Mouse (Mus musculus): ENCODE measurements at regions not wholly inside any gene's neighbourhood (a gene's known extent, or its start where the extent isn't known, plus 50 kb on each side); places are given as distances from the start of the nearest gene placed in this dataset.

GRCm38 (mm10) chr13:84565644-84566532, 343.8 kb downstream of the Tmem161b start:
- no peak for DNase-seq (ENCODE audit: low spot score in 2 of 2)

GRCm38 (mm10) chr13:84566533-84566832, 344.4 kb downstream of the Tmem161b start:
- DNase-seq (ENCODE audit: low spot score in 2 of 2) = no peak

GRCm38 (mm10) chr13:84569371-84569770, 347.3 kb downstream of the Tmem161b start:
- no peak for DNase-seq (ENCODE audit: low spot score in 2 of 2)

GRCm38 (mm10) chr13:84570206-84570605, 348.1 kb downstream of the Tmem161b start:
- DNase-seq (ENCODE audit: low spot score in 2 of 2) = no peak

- no peak for DNase-seq (ENCODE audit: low spot score in 2 of 2)
Measured at GRCm38 (mm10) chr13:84570984-84571844, 349.1 kb downstream of the Tmem161b start.

- no peak for DNase-seq (ENCODE audit: low spot score in 2 of 2)
Measured at GRCm38 (mm10) chr13:84571845-84572193, 349.7 kb downstream of the Tmem161b start.

- DNase-seq (ENCODE audit: low spot score in 2 of 2) = no peak
Measured at GRCm38 (mm10) chr13:84572231-84572630, 350.1 kb downstream of the Tmem161b start.

GRCm38 (mm10) chr13:84596585-84597142, 374.6 kb downstream of the Tmem161b start:
- no peak for DNase-seq (ENCODE audit: low spot score in 2 of 2)

GRCm38 (mm10) chr13:84602612-84603011, 380.5 kb downstream of the Tmem161b start:
- DNase-seq (ENCODE audit: low spot score in 2 of 2) = no peak

GRCm38 (mm10) chr13:84612497-84612896, 390.4 kb downstream of the Tmem161b start:
- no peak for DNase-seq (ENCODE audit: low spot score in 2 of 2)

GRCm38 (mm10) chr13:84613004-84613403, 390.9 kb downstream of the Tmem161b start:
- DNase-seq (ENCODE audit: low spot score in 2 of 2) = no peak

GRCm38 (mm10) chr13:84624691-84625090, 402.6 kb downstream of the Tmem161b start:
- no peak for DNase-seq (ENCODE audit: low spot score in 2 of 2)

- no peak for DNase-seq (ENCODE audit: low spot score in 2 of 2)
Measured at GRCm38 (mm10) chr13:84625527-84625926, 403.4 kb downstream of the Tmem161b start.

- no peak for DNase-seq (ENCODE audit: low spot score in 2 of 2)
Measured at GRCm38 (mm10) chr13:84625927-84626326, 403.8 kb downstream of the Tmem161b start.

- no peak for DNase-seq (ENCODE audit: low spot score in 2 of 2)
Measured at GRCm38 (mm10) chr13:84626397-84626796, 404.3 kb downstream of the Tmem161b start.

GRCm38 (mm10) chr13:84630686-84631085, 408.6 kb downstream of the Tmem161b start:
- no peak for DNase-seq (ENCODE audit: low spot score in 2 of 2)

- no peak for DNase-seq (ENCODE audit: low spot score in 2 of 2)
Measured at GRCm38 (mm10) chr13:84632493-84632892, 410.4 kb downstream of the Tmem161b start.

GRCm38 (mm10) chr13:84636831-84637230, 414.7 kb downstream of the Tmem161b start:
- DNase-seq (ENCODE audit: low spot score in 2 of 2) = no peak

GRCm38 (mm10) chr13:84637606-84638005, 415.5 kb downstream of the Tmem161b start:
- no peak for DNase-seq (ENCODE audit: low spot score in 2 of 2)

GRCm38 (mm10) chr13:84638401-84638934, 416.4 kb downstream of the Tmem161b start:
- DNase-seq (ENCODE audit: low spot score in 2 of 2) = no peak

GRCm38 (mm10) chr13:84639087-84640022, 417.3 kb downstream of the Tmem161b start:
- DNase-seq (ENCODE audit: low spot score in 2 of 2) = no peak
